Mouse (Mus musculus) myocyte (in vitro differentiated cells): ENCODE data around the gene Homer3. TPM values are rescaled to one million over a fixed set of nuclear protein-coding genes. Genes with fewer than 3 reads are reported as not detected.

Experiments
- H3K27me3 ChIP-seq: one replicate; pipeline ENCODE4 v1.6.1; 2011; ENCODE audit not compliant: control insufficient read depth, insufficient read depth, insufficient read length
- H3K36me3 ChIP-seq: one replicate; pipeline ENCODE4 v1.6.1; 2011; ENCODE audit not compliant: control insufficient read depth, insufficient read depth
- H3K4me2 ChIP-seq: one replicate; pipeline ENCODE4 v1.6.1; 2011; ENCODE audit warnings: low read depth, control low read depth
- H3K4me3 ChIP-seq: one replicate; pipeline ENCODE4 v1.5.1; 2011; ENCODE audit warnings: mild to moderate bottlenecking, control low read depth, moderate library complexity
- H3K79me2 ChIP-seq: one replicate; pipeline ENCODE4 v1.6.1; 2011; ENCODE audit not compliant: control insufficient read depth, insufficient read depth
- H3ac ChIP-seq: one replicate; pipeline ENCODE4 v1.6.1; 2011; ENCODE audit not compliant: control insufficient read depth, insufficient read length
- CEBPB ChIP-seq: IDR thresholded peaks from 2 replicates; pipeline ENCODE4 v1.6.1; 2011; ENCODE audit warnings: mild to moderate bottlenecking, moderate library complexity; ENCODE audit not compliant: poor library complexity, insufficient read depth, severe bottlenecking
- E2F4 ChIP-seq: IDR thresholded peaks from one replicate; pipeline ENCODE4 v1.6.1; 2011; ENCODE audit warnings: mild to moderate bottlenecking, control low read depth, moderate library complexity; ENCODE audit not compliant: insufficient read depth
- MAX ChIP-seq: IDR thresholded peaks from one replicate; pipeline ENCODE4 v1.6.1; 2011; ENCODE audit warnings: low read depth, mild to moderate bottlenecking, control low read depth
- MYOD1 ChIP-seq, 3 experiments: IDR thresholded peaks; one replicate each; pipeline ENCODE4 v1.6.1; 2011; ENCODE audit warnings: control low read depth in 2 of 3, low read depth in 2 of 3, mild to moderate bottlenecking in 2 of 3, moderate library complexity in 1 of 3; ENCODE audit not compliant: insufficient read length in 2 of 3, control insufficient read depth in 1 of 3
- MYOG ChIP-seq, 3 experiments: IDR thresholded peaks; one replicate each; pipeline ENCODE4 v1.6.1; 2011; ENCODE audit warnings: control low read depth in 2 of 3, low read depth in 2 of 3, mild to moderate bottlenecking in 2 of 3; ENCODE audit not compliant: insufficient read length in 2 of 3, control insufficient read depth in 1 of 3, insufficient read depth in 1 of 3
- POLR2A ChIP-seq: IDR thresholded peaks from one replicate; pipeline ENCODE4 v1.6.1; 2011; ENCODE audit warnings: low read depth, mild to moderate bottlenecking, control low read depth, moderate library complexity; ENCODE audit not compliant: insufficient read length
- POLR2AphosphoS2 ChIP-seq: IDR thresholded peaks from one replicate; pipeline ENCODE4 v1.6.1; 2011; ENCODE audit warnings: low read depth, control low read depth; ENCODE audit not compliant: insufficient read length
- REST ChIP-seq: IDR thresholded peaks from one replicate; pipeline ENCODE4 v1.6.1; 2011; ENCODE audit warnings: mild to moderate bottlenecking, control low read depth, moderate library complexity; ENCODE audit not compliant: insufficient read depth, insufficient read length
- SRF ChIP-seq: IDR thresholded peaks from one replicate; pipeline ENCODE4 v1.6.1; 2011; ENCODE audit warnings: low read depth; ENCODE audit not compliant: control insufficient read depth, insufficient read length
- TCF12 ChIP-seq: IDR thresholded peaks from one replicate; pipeline ENCODE4 v1.6.1; 2011; ENCODE audit warnings: mild to moderate bottlenecking, control low read depth; ENCODE audit not compliant: poor library complexity, insufficient read depth, severe bottlenecking
- TCF3 ChIP-seq: IDR thresholded peaks from one replicate; pipeline ENCODE4 v1.6.1; 2011; ENCODE audit warnings: low read depth, control low read depth; ENCODE audit not compliant: insufficient read length
- USF1 ChIP-seq: IDR thresholded peaks from one replicate; pipeline ENCODE4 v1.6.1; 2011; ENCODE audit warnings: low read depth, mild to moderate bottlenecking, control low read depth, moderate library complexity
- polyA plus RNA-seq: library from polyadenylated mRNA; unstranded; fragments of >200 nt; fragmentation: generic; extraction: Trizol; gene quantifications from one replicate; pipeline ENCODE4 v1.2.1, GENCODE M21; 2012; ENCODE audit warnings: missing spikeins

Gene Homer3
- polyA plus RNA-seq, 1 experiment: 43.6 TPM

DNA sequence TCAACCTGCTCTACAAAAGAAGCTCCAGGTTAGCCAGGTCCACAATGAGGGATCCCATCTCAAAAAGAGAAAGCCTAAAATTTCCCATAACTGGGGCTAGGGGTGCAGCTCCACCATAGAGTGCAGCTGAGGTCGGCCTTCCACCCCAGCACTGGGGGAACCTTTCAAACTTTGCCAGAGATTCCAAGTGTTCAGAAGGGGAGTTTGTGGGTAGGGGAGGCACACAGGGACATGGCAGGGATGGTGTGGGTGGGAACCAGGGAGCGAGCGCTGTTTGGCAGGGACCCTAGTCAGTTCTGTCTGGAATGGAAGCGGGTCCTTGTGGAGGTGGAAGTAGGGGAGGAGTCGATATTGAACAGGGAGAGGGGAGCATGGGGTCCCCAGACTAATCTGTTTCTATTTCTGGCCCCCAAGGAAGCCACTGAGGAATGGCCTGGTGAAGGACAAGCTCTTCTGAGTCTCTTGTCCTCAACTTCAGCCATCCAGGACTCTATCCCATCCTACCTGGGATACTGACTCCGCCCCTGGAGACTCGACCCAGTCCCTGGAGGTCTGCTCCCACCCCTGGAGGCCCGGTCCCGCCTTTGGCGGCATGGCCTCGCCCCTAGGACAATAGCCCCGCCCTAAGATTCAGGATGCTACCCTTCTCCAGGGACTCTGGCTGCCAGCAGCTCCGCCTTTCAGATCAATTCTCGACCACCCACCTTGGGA lies 46.7 kb downstream of the Homer3 start, which contains the start of gene Gdf1:
TSS of gene Gdf1 (plus strand) at position 694 of the 711 bp plus-strand sequence.
- no peak for TF ChIP-seq TCF12
- no peak for TF ChIP-seq MAX
- no peak for TF ChIP-seq E2F4
- TF ChIP-seq MYOD1 (IDR thresholded peaks at IDR 0.05; ENCODE audit: control insufficient read depth in 1 of 3, insufficient read length in 2 of 3, low read depth in 2 of 3): no peak
- TF ChIP-seq SRF: no peak
- TF ChIP-seq POLR2AphosphoS2: no peak
- TF ChIP-seq REST: no peak
- TF ChIP-seq MYOG (IDR thresholded peaks at IDR 0.05; ENCODE audit: control insufficient read depth in 1 of 3, insufficient read depth in 1 of 3, insufficient read length in 2 of 3, low read depth in 2 of 3): no peak
- no peak for TF ChIP-seq CEBPB
- no peak for TF ChIP-seq TCF3
- no peak for TF ChIP-seq POLR2A
- no peak for TF ChIP-seq USF1
- no peaks in the 10 kb centered on the region for H3K27me3 ChIP-seq
- H3K79me2 ChIP-seq: no peaks in the 10 kb centered on the region
- peaks cover 12% of the 10 kb centered on the region for H3K36me3 ChIP-seq
- no peak within 1 kb of the TSS for H3K4me2 ChIP-seq
- H3ac ChIP-seq: no peak within 1 kb of the TSS
- H3K4me3 ChIP-seq: no peak within 1 kb of the TSS

DNA sequence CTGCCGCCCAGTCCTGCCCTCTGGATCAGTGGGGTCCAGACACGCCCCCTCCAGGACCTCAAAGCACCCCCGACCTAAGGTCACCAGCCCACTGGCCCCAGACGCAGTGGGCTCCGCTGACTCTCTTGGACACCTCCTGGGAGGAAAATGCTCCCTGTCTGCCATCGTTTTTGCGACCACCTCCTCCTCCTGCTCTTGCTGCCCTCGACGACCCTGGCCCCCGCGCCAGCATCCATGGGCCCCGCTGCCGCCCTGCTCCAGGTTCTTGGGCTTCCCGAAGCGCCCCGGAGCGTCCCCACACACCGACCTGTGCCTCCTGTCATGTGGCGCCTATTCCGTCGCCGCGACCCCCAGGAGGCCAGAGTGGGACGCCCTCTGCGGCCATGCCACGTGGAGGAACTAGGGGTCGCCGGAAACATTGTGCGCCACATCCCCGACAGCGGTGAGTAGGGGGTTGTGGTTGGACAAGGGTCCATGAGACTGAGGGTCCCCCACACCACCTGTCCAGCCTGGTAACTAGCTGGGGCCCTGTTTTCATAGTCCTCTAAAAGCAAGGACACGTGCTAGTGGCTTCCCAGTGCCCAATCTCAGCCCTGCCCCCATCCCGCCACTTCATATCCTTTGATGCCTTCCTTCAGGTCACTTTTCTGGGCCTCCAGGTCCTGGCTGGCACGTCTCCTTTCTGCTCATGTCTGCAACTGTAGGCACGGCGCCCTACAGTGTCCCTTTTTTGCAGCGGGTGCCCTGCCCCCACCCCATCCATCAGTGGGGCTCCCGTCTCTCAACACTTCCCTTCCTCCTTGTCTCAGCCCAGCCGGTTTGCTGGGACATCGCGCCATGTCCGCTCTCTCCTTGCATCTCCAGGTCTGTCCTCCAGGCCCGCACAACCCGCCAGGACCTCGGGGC lies 47.5 kb downstream of the Homer3 start:
- Histone ChIP-seq H3K4me2 (no peak overlapping the region), H3K4me3 (no peak overlapping the region), H3ac (no peak overlapping the region), H3K36me3 (peaks cover 17% of the 10 kb centered on the region), H3K79me2 (no peaks in the 10 kb centered on the region), H3K27me3 (no peaks in the 10 kb centered on the region)
- TF ChIP-seq POLR2AphosphoS2 (peak; percentile 65), MYOG (IDR thresholded peaks at IDR 0.05; ENCODE audit: control insufficient read depth in 1 of 3, insufficient read depth in 1 of 3, insufficient read length in 2 of 3, low read depth in 2 of 3) (no peak)

DNA sequence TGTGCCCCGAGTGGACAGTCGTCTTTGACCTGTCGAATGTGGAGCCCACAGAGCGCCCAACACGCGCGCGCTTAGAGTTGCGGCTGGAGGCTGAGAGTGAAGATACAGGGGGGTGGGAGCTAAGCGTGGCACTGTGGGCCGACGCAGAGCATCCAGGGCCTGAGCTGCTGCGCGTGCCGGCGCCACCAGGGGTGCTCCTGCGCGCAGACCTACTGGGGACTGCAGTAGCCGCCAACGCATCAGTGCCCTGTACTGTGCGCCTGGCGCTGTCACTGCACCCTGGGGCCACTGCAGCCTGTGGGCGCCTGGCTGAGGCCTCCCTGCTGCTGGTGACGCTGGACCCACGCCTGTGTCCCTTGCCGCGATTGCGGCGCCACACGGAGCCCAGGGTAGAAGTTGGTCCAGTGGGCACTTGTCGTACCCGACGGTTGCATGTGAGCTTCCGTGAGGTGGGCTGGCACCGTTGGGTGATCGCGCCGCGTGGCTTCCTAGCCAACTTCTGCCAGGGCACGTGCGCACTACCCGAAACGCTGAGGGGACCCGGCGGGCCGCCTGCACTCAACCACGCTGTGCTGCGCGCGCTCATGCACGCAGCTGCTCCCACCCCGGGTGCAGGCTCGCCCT lies 48.2 kb downstream of the Homer3 start:
- Histone ChIP-seq H3K4me3 (no peak overlapping the region), H3K27me3 (no peaks in the 10 kb centered on the region), H3ac (no peak overlapping the region), H3K79me2 (no peaks in the 10 kb centered on the region), H3K4me2 (no peak overlapping the region), H3K36me3 (peaks cover 23% of the 10 kb centered on the region)
- TF ChIP-seq POLR2AphosphoS2: peak; percentile 71
- TF ChIP-seq MYOG (IDR thresholded peaks at IDR 0.05; ENCODE audit: control insufficient read depth in 1 of 3, insufficient read depth in 1 of 3, insufficient read length in 2 of 3, low read depth in 2 of 3): peak in 1 of 3 experiments; percentile 3
- peak; percentile 30 for TF ChIP-seq POLR2A
- TF ChIP-seq USF1: no peak

DNA sequence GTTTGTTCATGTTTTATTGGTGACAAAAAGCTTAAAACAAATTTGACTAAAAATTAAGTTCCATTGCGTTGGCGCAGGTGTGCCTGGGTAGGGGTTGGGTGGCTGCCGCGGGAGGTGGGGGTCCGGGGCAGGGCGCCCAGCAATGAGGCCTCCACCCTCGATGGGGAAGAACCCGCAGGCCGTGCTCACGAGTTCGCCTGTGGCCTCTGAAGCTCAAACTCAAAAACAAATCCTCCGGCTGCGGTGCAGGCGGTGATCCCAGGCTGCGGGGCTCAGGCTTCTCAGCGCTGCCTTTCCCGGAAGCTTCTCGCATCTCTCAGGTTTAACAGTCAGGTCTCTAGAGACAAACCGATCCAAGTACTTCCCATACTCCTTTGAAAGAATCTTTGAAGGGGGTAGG lies 48.9 kb downstream of the Homer3 start:
- H3K4me3 ChIP-seq: no peak overlapping the region
- H3K36me3 ChIP-seq: peaks cover 29% of the 10 kb centered on the region
- no peak overlapping the region for H3ac ChIP-seq
- H3K79me2 ChIP-seq: no peaks in the 10 kb centered on the region
- H3K27me3 ChIP-seq: no peaks in the 10 kb centered on the region
- no peak for TF ChIP-seq TCF12
- TF ChIP-seq POLR2A: no peak
- no peak for TF ChIP-seq TCF3
- TF ChIP-seq CEBPB: no peak
- TF ChIP-seq E2F4: no peak
- TF ChIP-seq USF1: no peak
- no peak for TF ChIP-seq REST
- TF ChIP-seq POLR2AphosphoS2: no peak
- no peak overlapping the region for H3K4me2 ChIP-seq
